Mouse (Mus musculus) thymus, adult 2 months (tissue): ENCODE results near the gene Tecpr2. TPM values are rescaled to one million over a fixed set of nuclear protein-coding genes. Genes with fewer than 3 reads are reported as not detected.

Experiments used
- DNase-seq: peaks from one replicate; pipeline ENCODE4 v3.0.0; 2021
- H3K27ac ChIP-seq: fragments of 200-500 bp; 2 replicates; pipeline ENCODE4 v1.5.1; 2012; ENCODE audit warnings: low read length, control low read depth; ENCODE audit not compliant: control insufficient read depth, insufficient read depth
- H3K27me3 ChIP-seq: fragments of 200-500 bp; 2 replicates; pipeline ENCODE4 v1.6.1; 2012; ENCODE audit warnings: mild to moderate bottlenecking, low read length, moderate library complexity, mixed read lengths; ENCODE audit not compliant: control insufficient read depth, insufficient read depth
- H3K36me3 ChIP-seq: fragments of 200-500 bp; 2 replicates; pipeline ENCODE4 v1.6.1; 2012; ENCODE audit warnings: mild to moderate bottlenecking, low read length, moderate library complexity; ENCODE audit not compliant: control insufficient read depth, insufficient read depth
- H3K4me1 ChIP-seq: fragments of 200-500 bp; replicated peaks from 2 replicates; pipeline ENCODE4 v1.6.1; 2012; ENCODE audit warnings: low read length; ENCODE audit not compliant: control insufficient read depth, insufficient read depth
- H3K4me3 ChIP-seq: fragments of 200-500 bp; 2 replicates; pipeline ENCODE4 v1.5.1; 2012; ENCODE audit warnings: mild to moderate bottlenecking, low read length, control low read depth, moderate library complexity; ENCODE audit not compliant: control insufficient read depth, insufficient read depth
- CTCF ChIP-seq: fragments of 200-500 bp; IDR thresholded peaks from 2 replicates; pipeline ENCODE4 v1.5.1; 2012; ENCODE audit warnings: mild to moderate bottlenecking, control low read depth, low read length, moderate library complexity, borderline replicate concordance; ENCODE audit not compliant: control insufficient read depth, poor library complexity, insufficient read depth; ENCODE audit errors: extremely low read depth
- POLR2A ChIP-seq: fragments of 200-500 bp; IDR thresholded peaks from 2 replicates; pipeline ENCODE4 v1.6.1; 2012; ENCODE audit warnings: mild to moderate bottlenecking, low read length, control low read depth, moderate library complexity; ENCODE audit not compliant: control insufficient read depth, poor library complexity, insufficient read depth; ENCODE audit errors: extremely low read depth
- WGBS: fragments of 180-500 bp; shearing (Covaris S2); methylation state at CpG from one replicate; pipeline ENCODE4 v1.1.7; 2018; 5-methylcytosine and 5-hydroxymethylcytosine counted together
- polyA plus RNA-seq: library from polyadenylated mRNA; depleted of rRNA; stranded (reverse); fragments of >200 nt; gene quantifications from 2 replicates; pipeline ENCODE4 v1.2.3, GENCODE M21; 2012

Tecpr2 gene
- polyA plus RNA-seq, 1 experiment, result 9.3 TPM

DNA sequence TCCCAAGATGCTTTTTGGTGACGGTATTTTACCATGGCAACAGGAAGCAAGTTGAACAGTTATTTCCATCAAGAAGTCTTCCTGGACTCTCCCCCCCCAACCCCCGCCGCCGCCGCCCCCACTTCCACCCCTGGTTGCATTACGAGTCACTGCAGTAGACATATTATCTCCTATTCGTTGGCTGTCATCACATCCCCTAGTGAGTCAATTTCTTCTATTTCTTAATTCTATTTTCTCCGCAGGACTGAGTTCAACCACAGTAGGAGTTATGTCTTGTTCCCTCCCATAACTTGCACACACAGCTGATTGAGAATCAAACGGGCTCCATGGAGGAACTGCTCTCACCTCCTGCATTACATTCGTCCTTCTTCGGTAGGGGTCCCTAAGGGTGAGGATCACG lies 958 bp upstream of the Tecpr2 start:
- Histone ChIP-seq H3K4me1 (peaks cover 9% of the 10 kb centered on the region), H3K27ac (no peak overlapping the region), H3K36me3 (no peaks in the 10 kb centered on the region), H3K4me3 (peak overlapping the region; percentile 88), H3K27me3 (no peaks in the 10 kb centered on the region)
- WGBS, result 31% methylated on average over 12 of the region's 12 CpGs
- DNase-seq, result peak; percentile 3
- TF ChIP-seq CTCF, result no peak
- TF ChIP-seq POLR2A, result no peak

GRCm38 (mm10) chr12:110888606-110889005 lies 458 bp upstream of the Tecpr2 start:
- Histone ChIP-seq H3K27me3 (no peaks in the 10 kb centered on the region), H3K36me3 (no peaks in the 10 kb centered on the region), H3K27ac (no peak overlapping the region), H3K4me3 (peak overlapping the region; percentile 88), H3K4me1 (peaks cover 9% of the 10 kb centered on the region)
- under 1% methylated on average over 25 of the region's 25 CpGs for WGBS
- TF ChIP-seq POLR2A (no peak), CTCF (no peak)
- DNase-seq, result no peak

- Histone ChIP-seq H3K27ac (no peak overlapping the region), H3K4me1 (peaks cover 9% of the 10 kb centered on the region), H3K4me3 (no peak overlapping the region), H3K36me3 (no peaks in the 10 kb centered on the region), H3K27me3 (no peaks in the 10 kb centered on the region)
- TF ChIP-seq CTCF, result no peak
- TF ChIP-seq POLR2A, result no peak
- no peak for DNase-seq
- 93% methylated on average over 1 of the region's 1 CpGs for WGBS
Observed at GRCm38 (mm10) chr12:110891887-110892286, 2.8 kb downstream of the Tecpr2 start.

GRCm38 (mm10) chr12:110902106-110902505 lies 13.0 kb downstream of the Tecpr2 start:
- WGBS, result 72% methylated on average over 4 of the region's 4 CpGs
- DNase-seq, result no peak
- Histone ChIP-seq H3K4me1 (no peaks in the 10 kb centered on the region), H3K36me3 (no peaks in the 10 kb centered on the region), H3K27me3 (no peaks in the 10 kb centered on the region), H3K4me3 (no peak overlapping the region), H3K27ac (no peak overlapping the region)
- no peak for TF ChIP-seq POLR2A
- TF ChIP-seq CTCF, result no peak

DNA sequence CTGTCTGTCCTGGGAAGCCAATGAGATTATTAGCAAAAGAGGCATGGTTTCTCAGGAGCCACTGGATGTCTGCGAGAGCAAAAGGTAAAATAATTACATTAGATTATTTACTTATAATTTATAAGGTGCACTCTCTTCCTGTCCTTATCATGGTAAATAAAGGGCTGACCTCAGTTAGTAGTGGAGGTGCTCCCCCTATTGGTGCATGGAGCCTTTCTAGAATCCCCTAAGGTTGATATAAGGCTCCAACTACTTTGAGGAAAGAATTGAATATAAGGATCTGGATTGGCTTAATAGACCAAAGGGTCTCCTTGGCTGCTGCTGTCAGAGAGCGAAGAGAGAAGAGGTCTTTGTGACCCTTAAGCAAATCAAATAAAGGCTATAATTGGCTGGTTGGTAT lies 14.5 kb downstream of the Tecpr2 start:
- Histone ChIP-seq H3K27me3 (no peaks in the 10 kb centered on the region), H3K4me3 (no peak overlapping the region), H3K27ac (no peak overlapping the region), H3K4me1 (no peaks in the 10 kb centered on the region), H3K36me3 (no peaks in the 10 kb centered on the region)
- DNase-seq, result peak; percentile 48
- TF ChIP-seq POLR2A, result no peak
- TF ChIP-seq CTCF, result no peak
- 96% methylated on average over 2 of the region's 2 CpGs for WGBS

- Histone ChIP-seq H3K36me3 (no peaks in the 10 kb centered on the region), H3K27me3 (no peaks in the 10 kb centered on the region), H3K4me1 (no peaks in the 10 kb centered on the region), H3K4me3 (no peak overlapping the region), H3K27ac (no peak overlapping the region)
- WGBS, result 20% methylated on average over 3 of the region's 3 CpGs
- no peak for DNase-seq
- TF ChIP-seq CTCF (no peak), POLR2A (no peak)
Observed at GRCm38 (mm10) chr12:110907845-110908244, 18.8 kb downstream of the Tecpr2 start.

DNA sequence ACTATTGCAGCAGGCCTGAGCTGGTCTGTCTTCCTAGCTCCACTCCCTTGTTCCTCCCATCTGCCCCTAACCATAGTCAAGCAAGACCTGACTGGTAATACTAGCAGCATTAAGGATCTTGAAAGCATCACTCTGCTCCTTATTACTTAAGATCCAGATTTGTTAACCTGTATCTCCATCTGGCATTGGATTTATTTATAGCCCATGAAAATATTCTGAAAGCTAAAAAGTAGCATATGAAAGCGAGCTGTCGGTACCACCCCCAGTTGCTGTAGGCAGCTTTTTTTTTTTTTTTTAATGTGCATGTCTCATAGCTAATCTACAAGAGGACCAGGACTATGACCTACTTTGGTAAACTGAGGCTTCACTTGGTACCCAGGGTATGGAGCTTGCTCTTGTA lies 20.9 kb downstream of the Tecpr2 start:
- H3K4me1 ChIP-seq, result no peaks in the 10 kb centered on the region

More for the DNA sequence above, 20.9 kb downstream of the Tecpr2 start:
- DNase-seq, result no peak
- no peaks in the 10 kb centered on the region for H3K27me3 ChIP-seq
- H3K36me3 ChIP-seq, result no peaks in the 10 kb centered on the region
- H3K27ac ChIP-seq, result no peak overlapping the region
- 97% methylated on average over 2 of the region's 2 CpGs for WGBS
- no peak overlapping the region for H3K4me3 ChIP-seq
- TF ChIP-seq CTCF (no peak), POLR2A (no peak)
